Mouse (Mus musculus): Measurements from ENCODE around the gene Nmt1. TPM values are rescaled to one million over a fixed set of nuclear protein-coding genes. Genes with fewer than 3 reads are reported as not detected.

Gene Nmt1
- polyA plus RNA-seq, 1 experiment from 2014 or later, result 37.2 TPM

DNA sequence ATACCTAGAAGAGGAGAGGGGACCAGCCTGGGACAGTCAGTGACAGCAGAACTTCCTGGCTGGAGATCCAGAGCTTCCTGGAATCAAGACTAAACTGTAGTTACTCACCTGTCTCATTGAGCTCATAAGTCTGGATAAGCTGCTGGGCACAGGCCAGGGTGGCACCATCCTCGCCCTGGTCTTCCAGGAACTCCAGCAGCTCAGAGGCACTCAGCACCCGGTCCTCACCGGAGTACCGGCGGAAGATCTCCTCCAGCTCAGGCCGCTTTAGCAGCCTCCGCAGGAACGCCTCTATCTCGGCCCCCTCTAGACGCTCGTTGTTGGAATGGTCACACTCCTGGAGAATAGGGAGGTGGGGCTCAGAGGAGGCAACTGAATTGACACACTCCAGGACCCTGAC lies 50.1 kb downstream of the Nmt1 start:
- Histone ChIP-seq H3K4me2 (ENCODE audit: low read length) (no peak overlapping the region), H3K9me3 (ENCODE audit: control insufficient read depth, low read length) (no peaks in the 10 kb centered on the region), H3K9ac (replicated peaks; ENCODE audit: low read depth, low read length) (no peak overlapping the region), H3K27ac (ENCODE audit: low read length) (no peak overlapping the region), H3K4me3 (replicated peaks; ENCODE audit: low read length) (no peak overlapping the region), H3K4me1 (replicated peaks; ENCODE audit: control insufficient read depth, insufficient read depth, low read length) (peaks cover 10% of the 10 kb centered on the region), H3K36me3 (ENCODE audit: control insufficient read depth, insufficient read depth) (no peaks in the 10 kb centered on the region), H3K27me3 (replicated peaks; ENCODE audit: control insufficient read depth, insufficient read depth, low read length) (peaks cover 20% of the 10 kb centered on the region)
- no peak for ATAC-seq
- WGBS, result 85% methylated on average over 11 of the region's 11 CpGs

- WGBS, result 2% methylated on average over 42 of the region's 43 CpGs
Measured at GRCm38 (mm10) chr11:103080323-103081091, 52.5 kb downstream of the Nmt1 start.

DNA sequence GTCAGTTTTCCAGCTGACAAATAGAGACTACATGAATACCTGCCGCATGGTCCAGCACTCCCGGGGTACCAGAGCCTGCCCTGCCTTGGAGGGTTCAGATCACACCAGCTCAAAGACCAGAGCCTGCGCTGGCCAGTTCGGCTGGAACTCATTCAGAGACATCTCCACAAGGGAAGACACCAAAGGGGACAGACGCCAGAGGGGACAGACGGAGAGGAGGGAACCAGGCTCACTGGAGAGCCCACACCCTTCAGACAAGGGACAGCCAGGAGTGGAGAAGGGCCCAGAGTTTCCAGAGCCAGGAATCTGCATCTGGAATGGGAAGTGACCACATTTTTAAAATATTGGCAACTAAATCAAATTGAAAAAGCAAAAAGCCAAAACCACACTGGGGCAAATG lies 53.6 kb downstream of the Nmt1 start:
- peaks cover 10% of the 10 kb centered on the region for H3K4me1 ChIP-seq (replicated peaks; ENCODE audit: control insufficient read depth, insufficient read depth, low read length)
- no peaks in the 10 kb centered on the region for H3K36me3 ChIP-seq (ENCODE audit: control insufficient read depth, insufficient read depth)
- H3K9me3 ChIP-seq (ENCODE audit: control insufficient read depth, low read length), result no peaks in the 10 kb centered on the region
- no peak for ATAC-seq
- WGBS, result 58% methylated on average over 6 of the region's 6 CpGs
- no peak overlapping the region for H3K4me3 ChIP-seq (replicated peaks; ENCODE audit: low read length)
- H3K27ac ChIP-seq (ENCODE audit: low read length), result no peak overlapping the region
- H3K9ac ChIP-seq (replicated peaks; ENCODE audit: low read depth, low read length), result no peak overlapping the region
- H3K27me3 ChIP-seq (replicated peaks; ENCODE audit: control insufficient read depth, insufficient read depth, low read length), result peaks cover 20% of the 10 kb centered on the region
- no peak overlapping the region for H3K4me2 ChIP-seq (ENCODE audit: low read length)

More at GRCm38 (mm10) chr11:103080323-103081091, 52.5 kb downstream of the Nmt1 start:
- no peaks in the 10 kb centered on the region for H3K9me3 ChIP-seq (ENCODE audit: control insufficient read depth, low read length)
- no peak for ATAC-seq
- H3K4me2 ChIP-seq (ENCODE audit: low read length), result peak overlapping the region; percentile 55
- H3K9ac ChIP-seq (replicated peaks; ENCODE audit: low read depth, low read length), result peak overlapping the region; percentile 42
- no peak overlapping the region for H3K27ac ChIP-seq (ENCODE audit: low read length)
- peaks cover 20% of the 10 kb centered on the region for H3K27me3 ChIP-seq (replicated peaks; ENCODE audit: control insufficient read depth, insufficient read depth, low read length)
- no peaks in the 10 kb centered on the region for H3K36me3 ChIP-seq (ENCODE audit: control insufficient read depth, insufficient read depth)
- peak overlapping the region; percentile 32 for H3K4me3 ChIP-seq (replicated peaks; ENCODE audit: low read length)
- H3K4me1 ChIP-seq (replicated peaks; ENCODE audit: control insufficient read depth, insufficient read depth, low read length), result peaks cover 10% of the 10 kb centered on the region

DNA sequence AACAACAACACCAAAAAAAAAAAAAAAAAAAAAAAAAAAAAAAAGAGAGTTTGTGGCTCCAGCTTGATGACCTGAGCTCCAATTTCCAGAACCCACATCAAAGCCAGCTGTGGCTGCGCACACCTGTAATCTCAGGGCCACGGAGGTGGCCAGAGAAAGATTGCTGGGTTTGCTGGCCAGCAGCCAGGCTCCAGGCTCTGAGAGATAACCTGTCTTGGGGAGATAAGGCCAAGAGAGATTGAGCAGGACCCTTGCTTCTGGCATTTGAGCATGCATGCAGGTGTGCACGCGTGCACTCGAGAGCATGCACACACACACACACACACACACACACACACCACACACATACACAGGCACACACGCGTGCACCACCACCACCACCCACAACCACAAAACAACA lies 65.3 kb downstream of the Nmt1 start:
- Histone ChIP-seq H3K27me3 (replicated peaks; ENCODE audit: control insufficient read depth, insufficient read depth, low read length) (no peaks in the 10 kb centered on the region), H3K36me3 (ENCODE audit: control insufficient read depth, insufficient read depth) (no peaks in the 10 kb centered on the region), H3K27ac (ENCODE audit: low read length) (no peak overlapping the region), H3K9ac (replicated peaks; ENCODE audit: low read depth, low read length) (no peak overlapping the region), H3K4me1 (replicated peaks; ENCODE audit: control insufficient read depth, insufficient read depth, low read length) (no peaks in the 10 kb centered on the region), H3K4me2 (ENCODE audit: low read length) (no peak overlapping the region), H3K4me3 (replicated peaks; ENCODE audit: low read length) (no peak overlapping the region), H3K9me3 (ENCODE audit: control insufficient read depth, low read length) (no peaks in the 10 kb centered on the region)
- no peak for ATAC-seq
- WGBS, result 92% methylated on average over 7 of the region's 7 CpGs

GRCm38 (mm10) chr11:103093862-103094833 lies 66.2 kb downstream of the Nmt1 start:
- no peak for ATAC-seq
- no peak overlapping the region for H3K4me2 ChIP-seq (ENCODE audit: low read length)
- no peaks in the 10 kb centered on the region for H3K36me3 ChIP-seq (ENCODE audit: control insufficient read depth, insufficient read depth)
- no peak overlapping the region for H3K4me3 ChIP-seq (replicated peaks; ENCODE audit: low read length)
- no peaks in the 10 kb centered on the region for H3K9me3 ChIP-seq (ENCODE audit: control insufficient read depth, low read length)
- no peaks in the 10 kb centered on the region for H3K4me1 ChIP-seq (replicated peaks; ENCODE audit: control insufficient read depth, insufficient read depth, low read length)
- 80% methylated on average over 20 of the region's 20 CpGs for WGBS
- H3K27ac ChIP-seq (ENCODE audit: low read length), result no peak overlapping the region
- H3K9ac ChIP-seq (replicated peaks; ENCODE audit: low read depth, low read length), result no peak overlapping the region
- H3K27me3 ChIP-seq (replicated peaks; ENCODE audit: control insufficient read depth, insufficient read depth, low read length), result no peaks in the 10 kb centered on the region

DNA sequence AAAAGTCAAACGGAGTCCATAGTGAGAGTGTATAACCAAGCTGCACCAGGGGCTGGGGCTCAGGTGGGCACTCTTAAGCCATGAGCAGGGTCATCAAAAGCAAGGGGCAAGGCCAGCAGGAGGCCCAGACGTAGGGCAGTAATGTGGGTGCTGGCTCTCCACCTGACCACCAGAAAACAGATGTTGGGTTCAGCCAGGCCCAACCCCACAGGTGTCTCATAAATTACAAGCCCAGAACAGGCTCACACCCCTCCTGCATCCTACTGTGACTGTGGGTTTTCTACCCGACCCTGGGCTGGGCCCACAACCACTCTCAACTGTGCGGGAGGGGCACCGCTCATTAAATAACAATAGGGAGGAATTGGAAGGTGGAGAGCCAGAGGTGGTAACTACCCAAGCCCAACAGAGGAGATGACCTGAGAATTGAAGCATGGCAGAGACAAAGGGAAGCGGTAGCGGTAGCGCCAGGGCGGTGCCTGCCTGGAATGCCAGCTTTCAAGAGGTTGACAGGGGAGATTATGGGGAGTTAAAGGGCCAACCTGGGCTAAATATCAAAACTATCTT lies 67.2 kb downstream of the Nmt1 start:
- Histone ChIP-seq H3K4me2 (ENCODE audit: low read length) (no peak overlapping the region), H3K27me3 (replicated peaks; ENCODE audit: control insufficient read depth, insufficient read depth, low read length) (peaks cover under 1% of the 10 kb centered on the region; the same call in 1 of the 2 replicates), H3K4me1 (replicated peaks; ENCODE audit: control insufficient read depth, insufficient read depth, low read length) (no peaks in the 10 kb centered on the region), H3K27ac (ENCODE audit: low read length) (no peak overlapping the region), H3K36me3 (ENCODE audit: control insufficient read depth, insufficient read depth) (no peaks in the 10 kb centered on the region), H3K9me3 (ENCODE audit: control insufficient read depth, low read length) (no peaks in the 10 kb centered on the region), H3K4me3 (replicated peaks; ENCODE audit: low read length) (no peak overlapping the region), H3K9ac (replicated peaks; ENCODE audit: low read depth, low read length) (no peak overlapping the region)
- 50% methylated on average over 9 of the region's 9 CpGs for WGBS
- no peak for ATAC-seq

DNA sequence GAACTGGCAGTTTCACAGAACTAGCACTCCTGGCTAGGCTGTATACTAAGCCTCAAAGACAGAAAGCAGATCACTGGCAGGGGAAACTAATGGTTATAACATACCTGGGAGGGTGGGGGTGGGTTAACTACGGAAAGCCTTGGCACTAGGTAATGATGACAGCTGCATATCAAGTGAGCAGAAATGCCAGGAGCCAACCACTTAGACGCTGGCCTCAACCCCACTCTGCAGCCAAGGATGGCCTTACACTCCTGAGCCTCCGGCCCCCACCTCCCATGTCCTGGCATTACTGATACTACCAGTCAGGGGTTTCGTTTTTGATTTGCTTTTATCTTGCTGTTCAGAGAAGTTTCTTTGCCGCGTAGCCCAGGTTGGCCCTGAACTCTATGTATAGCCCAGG lies 67.8 kb downstream of the Nmt1 start:
- Histone ChIP-seq H3K9me3 (ENCODE audit: control insufficient read depth, low read length) (no peaks in the 10 kb centered on the region), H3K9ac (replicated peaks; ENCODE audit: low read depth, low read length) (no peak overlapping the region), H3K27ac (ENCODE audit: low read length) (no peak overlapping the region), H3K36me3 (ENCODE audit: control insufficient read depth, insufficient read depth) (no peaks in the 10 kb centered on the region), H3K27me3 (replicated peaks; ENCODE audit: control insufficient read depth, insufficient read depth, low read length) (peaks cover 7% of the 10 kb centered on the region; the same call in 1 of the 2 replicates), H3K4me2 (ENCODE audit: low read length) (no peak overlapping the region), H3K4me3 (replicated peaks; ENCODE audit: low read length) (no peak overlapping the region), H3K4me1 (replicated peaks; ENCODE audit: control insufficient read depth, insufficient read depth, low read length) (no peaks in the 10 kb centered on the region)
- WGBS, result 92% methylated on average over 6 of the region's 6 CpGs
- ATAC-seq, result no peak

GRCm38 (mm10) chr11:103096979-103097894 lies 69.2 kb downstream of the Nmt1 start:
- H3K4me2 ChIP-seq (ENCODE audit: low read length), result no peak overlapping the region
- ATAC-seq, result no peak
- no peaks in the 10 kb centered on the region for H3K36me3 ChIP-seq (ENCODE audit: control insufficient read depth, insufficient read depth)
- H3K27me3 ChIP-seq (replicated peaks; ENCODE audit: control insufficient read depth, insufficient read depth, low read length), result peaks cover 12% of the 10 kb centered on the region; the same call in 1 of the 2 replicates
- H3K4me1 ChIP-seq (replicated peaks; ENCODE audit: control insufficient read depth, insufficient read depth, low read length), result peaks cover 14% of the 10 kb centered on the region
- 25% methylated on average over 22 of the region's 22 CpGs for WGBS
- no peak overlapping the region for H3K9ac ChIP-seq (replicated peaks; ENCODE audit: low read depth, low read length)
- H3K4me3 ChIP-seq (replicated peaks; ENCODE audit: low read length), result no peak overlapping the region
- no peaks in the 10 kb centered on the region for H3K9me3 ChIP-seq (ENCODE audit: control insufficient read depth, low read length)
- no peak overlapping the region for H3K27ac ChIP-seq (ENCODE audit: low read length)

All from forebrain, embryonic 16.5 days (tissue).